Mouse (Mus musculus) intestine, postnatal 0 days (tissue): ENCODE measurements around the gene Ifnlr1. TPM values are rescaled to one million over a fixed set of nuclear protein-coding genes. Genes with fewer than 3 reads are reported as not detected.

Experiments
- ATAC-seq: fragments of 200-750 bp; cut with Nextera tagmentation; 2 replicates; pipeline ENCODE4 v1.8.0; 2017; ENCODE audit warnings: mild to moderate bottlenecking, moderate TSS enrichment, moderate library complexity
- H3K27ac ChIP-seq: fragments of 300-500 bp; sonication (generic); 2 replicates; pipeline ENCODE4 v1.5.1; 2014; ENCODE audit warnings: mild to moderate bottlenecking, low read depth, low read length, moderate library complexity
- H3K27me3 ChIP-seq: fragments of 300-500 bp; sonication (generic); replicated peaks from 2 replicates; pipeline ENCODE4 v1.6.1; 2014; ENCODE audit warnings: low read length, mixed read lengths; ENCODE audit not compliant: control insufficient read depth, insufficient read depth
- H3K36me3 ChIP-seq: fragments of 300-500 bp; sonication (generic); 2 replicates; pipeline ENCODE4 v1.6.1; 2014; ENCODE audit warnings: mild to moderate bottlenecking, moderate library complexity; ENCODE audit not compliant: control insufficient read depth, insufficient read depth
- H3K4me1 ChIP-seq: fragments of 300-500 bp; sonication (generic); replicated peaks from 2 replicates; pipeline ENCODE4 v1.6.1; 2014; ENCODE audit warnings: antibody characterized with exemption, low read length, mixed read lengths; ENCODE audit not compliant: control insufficient read depth, insufficient read depth
- H3K4me2 ChIP-seq: fragments of 300-500 bp; sonication (generic); replicated peaks from 2 replicates; pipeline ENCODE4 v1.6.1; 2014; ENCODE audit warnings: low read depth, mild to moderate bottlenecking, moderate library complexity
- H3K4me3 ChIP-seq: fragments of 300-500 bp; sonication (generic); 2 replicates; pipeline ENCODE4 v1.5.1; 2014; ENCODE audit warnings: low read depth, low read length
- H3K9ac ChIP-seq: fragments of 300-500 bp; sonication (generic); 2 replicates; pipeline ENCODE4 v1.6.1; 2014; ENCODE audit warnings: mild to moderate bottlenecking, low read depth, low read length
- H3K9me3 ChIP-seq: fragments of 300-500 bp; sonication (generic); 2 replicates; pipeline ENCODE4 v1.6.1; 2016; ENCODE audit warnings: mixed run types; ENCODE audit not compliant: control insufficient read depth
- CTCF ChIP-seq: sonication (generic); IDR thresholded peaks from 2 replicates; pipeline ENCODE4 v1.5.1; 2016; ENCODE audit warnings: low read depth, mild to moderate bottlenecking, control low read depth, antibody characterized with exemption, moderate library complexity
- WGBS: fragments of 180-500 bp; shearing (Covaris S2); extraction: QIAGEN DNeasy Blood & Tissue Kit; methylation state at CpG from one replicate; pipeline ENCODE4 v1.1.7; 2014; 5-methylcytosine and 5-hydroxymethylcytosine counted together
- polyA plus RNA-seq: library from polyadenylated mRNA; unstranded; fragments of >200 nt; fragmentation: Nextera tagmentation; extraction: Ambion mirVana; gene quantifications from 2 replicates; pipeline ENCODE4 v1.2.1, GENCODE M21; 2015

Gene Ifnlr1
- polyA plus RNA-seq, 1 experiment from 2014 or later, result 5.5 TPM

DNA sequence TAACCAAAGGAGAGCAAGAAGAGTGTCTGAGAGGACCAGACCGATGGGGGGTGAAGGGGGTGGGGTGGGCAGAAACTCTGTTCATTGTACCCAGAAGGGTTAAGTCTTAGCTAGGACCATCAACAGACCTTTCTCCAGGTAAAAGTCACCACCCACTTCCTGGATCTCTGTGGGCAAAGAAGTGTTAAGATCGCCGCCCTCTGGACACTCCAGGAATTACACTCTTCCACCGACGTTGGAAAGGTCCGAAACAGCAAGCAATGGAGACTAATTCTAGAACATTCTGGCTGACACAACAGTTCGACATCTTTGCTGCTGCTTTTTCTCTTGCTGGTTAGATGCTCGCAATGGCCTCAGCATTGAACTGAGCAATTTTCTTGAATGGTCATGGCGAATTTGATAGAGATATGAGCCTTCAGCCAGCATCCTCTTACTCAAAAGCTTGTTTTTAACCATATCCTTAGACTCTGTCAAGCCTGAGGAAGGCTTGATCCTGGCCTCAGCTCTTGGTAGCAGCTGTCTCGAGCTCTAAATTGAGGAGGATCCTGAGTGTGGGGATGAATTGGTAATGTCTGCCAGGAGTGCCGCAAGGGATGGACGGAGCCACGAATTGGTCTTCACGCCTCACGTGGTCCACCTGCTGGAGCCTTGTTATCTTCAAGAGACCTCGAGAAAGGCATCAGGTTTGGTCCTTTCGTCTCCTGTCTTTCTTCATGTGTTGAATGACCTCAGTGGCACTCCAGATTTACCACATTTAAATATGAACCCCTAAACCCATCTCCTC lies 19.7 kb upstream of the Ifnlr1 start:
- no peak overlapping the region for H3K9ac ChIP-seq
- no peak overlapping the region for H3K4me2 ChIP-seq
- no peak overlapping the region for H3K27ac ChIP-seq
- H3K9me3 ChIP-seq, result no peaks in the 10 kb centered on the region
- H3K36me3 ChIP-seq, result no peaks in the 10 kb centered on the region
- ATAC-seq, result no peak
- H3K4me3 ChIP-seq, result no peak overlapping the region
- TF ChIP-seq CTCF, result peak; percentile 84
- WGBS, result 50% methylated on average over 17 of the region's 17 CpGs
- no peaks in the 10 kb centered on the region for H3K4me1 ChIP-seq
- H3K27me3 ChIP-seq, result no peaks in the 10 kb centered on the region; the same call in 1 of the 2 replicates

DNA sequence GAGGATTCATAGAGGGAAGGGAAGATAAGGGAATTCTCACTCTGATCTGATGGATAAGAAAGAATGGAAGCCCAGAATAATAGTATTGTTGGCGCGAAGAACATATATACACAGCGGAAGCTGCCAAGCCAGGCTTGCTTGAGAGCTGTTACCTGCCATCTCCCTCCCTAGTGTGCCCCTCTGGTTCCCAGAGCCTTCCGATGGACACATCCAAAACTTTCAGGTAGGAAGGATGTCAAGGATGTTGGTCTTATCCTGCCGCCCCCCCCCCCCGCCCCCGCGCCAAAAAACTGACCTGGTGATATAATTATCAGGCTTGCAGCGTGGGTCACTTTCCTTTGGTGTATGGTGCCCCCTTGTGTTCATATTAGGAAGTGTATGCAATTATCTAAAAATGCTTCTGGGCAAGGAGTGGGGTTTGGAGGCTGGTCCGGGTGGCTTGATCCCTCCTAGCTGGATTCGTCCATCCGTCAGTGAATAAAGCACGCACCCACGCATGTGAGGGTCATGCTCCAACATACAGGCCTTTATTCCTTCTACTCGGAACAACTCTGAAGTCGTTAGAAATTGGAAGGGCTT lies 18.7 kb upstream of the Ifnlr1 start:
- ATAC-seq, result no peak
- no peaks in the 10 kb centered on the region for H3K36me3 ChIP-seq
- 9% methylated on average over 16 of the region's 16 CpGs for WGBS
- no peak overlapping the region for H3K4me3 ChIP-seq
- no peaks in the 10 kb centered on the region for H3K4me1 ChIP-seq
- no peaks in the 10 kb centered on the region for H3K9me3 ChIP-seq
- H3K4me2 ChIP-seq, result no peak overlapping the region
- TF ChIP-seq CTCF, result peak; percentile 78
- H3K9ac ChIP-seq, result no peak overlapping the region
- no peaks in the 10 kb centered on the region; the same call in 1 of the 2 replicates for H3K27me3 ChIP-seq
- no peak overlapping the region for H3K27ac ChIP-seq

DNA sequence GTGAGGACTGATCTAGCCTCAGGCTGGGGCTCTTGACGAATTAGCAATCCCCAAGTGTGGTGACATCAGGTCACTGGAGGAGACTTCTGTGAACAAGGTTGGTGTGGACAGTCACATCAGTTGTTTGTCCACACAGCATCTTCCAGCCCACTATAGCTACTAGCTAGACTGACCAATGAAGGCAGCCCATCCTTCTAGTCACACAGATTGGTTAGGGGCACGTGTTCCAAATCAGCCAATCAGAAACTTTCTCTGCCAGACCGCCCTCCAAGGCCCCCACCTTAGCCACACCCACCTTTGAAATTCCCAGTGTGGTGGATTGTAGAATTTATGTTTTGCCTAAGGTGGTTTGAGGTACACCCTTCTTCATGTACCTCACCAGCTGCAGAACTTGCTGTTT lies 12.6 kb upstream of the Ifnlr1 start:
- Histone ChIP-seq H3K36me3 (no peaks in the 10 kb centered on the region), H3K27ac (no peak overlapping the region), H3K9me3 (no peaks in the 10 kb centered on the region), H3K4me3 (no peak overlapping the region), H3K4me1 (no peaks in the 10 kb centered on the region), H3K4me2 (no peak overlapping the region), H3K9ac (no peak overlapping the region), H3K27me3 (no peaks in the 10 kb centered on the region)
- WGBS, result 74% methylated on average over 3 of the region's 3 CpGs
- no peak for ATAC-seq
- TF ChIP-seq CTCF, result no peak

DNA sequence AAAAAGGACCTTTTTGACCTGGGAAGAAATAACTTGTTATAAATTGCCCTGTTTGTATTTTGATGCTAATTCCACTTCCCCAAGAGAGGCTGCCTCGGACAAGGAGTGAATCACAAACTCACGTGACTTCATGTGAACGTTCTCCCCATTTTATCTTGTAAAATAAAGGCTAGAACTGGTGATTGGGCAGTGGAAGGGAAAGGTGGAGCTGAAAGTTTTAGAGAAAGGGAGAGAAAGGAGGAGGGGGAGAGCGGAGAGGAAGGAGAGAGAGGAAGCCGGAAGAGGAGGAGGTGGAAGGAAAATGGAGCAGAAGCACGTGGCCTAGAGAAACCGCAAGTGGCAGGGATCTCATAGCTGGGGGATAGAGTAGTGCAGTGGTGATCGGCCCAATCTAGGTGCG lies 11.1 kb upstream of the Ifnlr1 start:
- 72% methylated on average over 9 of the region's 9 CpGs for WGBS
- H3K9me3 ChIP-seq, result no peaks in the 10 kb centered on the region
- TF ChIP-seq CTCF, result no peak
- H3K4me3 ChIP-seq, result no peak overlapping the region
- ATAC-seq, result no peak
- no peak overlapping the region for H3K27ac ChIP-seq
- no peaks in the 10 kb centered on the region for H3K4me1 ChIP-seq
- H3K9ac ChIP-seq, result no peak overlapping the region
- H3K4me2 ChIP-seq, result no peak overlapping the region
- H3K36me3 ChIP-seq, result no peaks in the 10 kb centered on the region
- no peaks in the 10 kb centered on the region for H3K27me3 ChIP-seq

DNA sequence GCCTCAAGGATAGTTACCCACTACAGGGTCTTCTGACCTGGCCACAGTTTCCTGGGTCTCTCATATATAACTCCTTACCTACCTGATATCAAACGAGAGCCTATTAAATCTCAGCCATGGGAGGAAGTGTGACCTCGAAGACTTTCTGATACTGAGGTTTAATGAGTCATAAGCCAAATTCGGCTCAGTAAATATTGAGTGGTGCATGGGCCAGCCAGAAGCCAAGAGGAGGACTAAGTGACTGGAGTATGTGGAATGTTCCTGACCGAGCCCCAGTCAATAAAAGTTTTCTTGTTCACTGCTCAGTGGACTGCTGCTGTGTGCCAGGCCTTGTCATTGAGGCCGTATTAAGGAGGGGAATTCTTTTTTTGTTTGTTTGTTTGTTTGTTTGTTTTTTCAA lies 9.6 kb upstream of the Ifnlr1 start:
- no peaks in the 10 kb centered on the region for H3K27me3 ChIP-seq
- no peak for TF ChIP-seq CTCF
- no peak overlapping the region for H3K9ac ChIP-seq
- WGBS, result 49% methylated on average over 5 of the region's 5 CpGs
- H3K4me2 ChIP-seq, result no peak overlapping the region
- no peak overlapping the region for H3K27ac ChIP-seq
- H3K36me3 ChIP-seq, result no peaks in the 10 kb centered on the region
- no peaks in the 10 kb centered on the region for H3K4me1 ChIP-seq
- no peaks in the 10 kb centered on the region for H3K9me3 ChIP-seq
- ATAC-seq, result no peak
- H3K4me3 ChIP-seq, result no peak overlapping the region

DNA sequence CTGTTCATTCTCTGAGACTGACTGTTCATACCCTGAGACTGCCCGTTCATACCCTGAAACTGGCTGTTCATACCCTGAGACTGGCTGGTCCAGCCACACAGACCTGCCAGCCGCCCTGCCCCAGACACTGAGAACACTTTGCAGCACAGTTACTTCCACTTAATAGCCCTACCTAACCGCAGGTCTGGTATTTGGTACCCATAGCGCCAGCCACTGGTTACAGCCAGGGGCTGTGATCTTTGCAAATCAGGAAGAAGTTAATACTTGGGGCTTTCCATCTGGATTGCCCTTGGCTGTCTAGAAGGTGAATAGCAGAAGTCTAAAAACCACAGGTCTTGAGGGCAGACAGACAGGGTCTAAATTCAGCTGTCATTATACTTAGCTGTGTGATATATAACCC lies 6.8 kb upstream of the Ifnlr1 start:
- Histone ChIP-seq H3K9ac (no peak overlapping the region), H3K36me3 (no peaks in the 10 kb centered on the region), H3K4me2 (no peak overlapping the region), H3K4me1 (no peaks in the 10 kb centered on the region), H3K27ac (no peak overlapping the region), H3K9me3 (no peaks in the 10 kb centered on the region), H3K4me3 (no peak overlapping the region), H3K27me3 (no peaks in the 10 kb centered on the region)
- 74% methylated on average over 4 of the region's 4 CpGs for WGBS
- ATAC-seq, result no peak
- TF ChIP-seq CTCF, result no peak
